Mouse (Mus musculus) thymus, adult 2 months (tissue): Measurements from ENCODE around the gene Zdhhc14.

Experiments
- CTCF ChIP-seq: fragments of 200-500 bp; IDR thresholded peaks from 2 replicates; pipeline ENCODE4 v1.5.1; 2012; ENCODE audit warnings: mild to moderate bottlenecking, control low read depth, low read length, moderate library complexity, borderline replicate concordance; ENCODE audit not compliant: control insufficient read depth, poor library complexity, insufficient read depth; ENCODE audit errors: extremely low read depth
- POLR2A ChIP-seq: fragments of 200-500 bp; IDR thresholded peaks from 2 replicates; pipeline ENCODE4 v1.6.1; 2012; ENCODE audit warnings: mild to moderate bottlenecking, low read length, control low read depth, moderate library complexity; ENCODE audit not compliant: control insufficient read depth, poor library complexity, insufficient read depth; ENCODE audit errors: extremely low read depth

DNA sequence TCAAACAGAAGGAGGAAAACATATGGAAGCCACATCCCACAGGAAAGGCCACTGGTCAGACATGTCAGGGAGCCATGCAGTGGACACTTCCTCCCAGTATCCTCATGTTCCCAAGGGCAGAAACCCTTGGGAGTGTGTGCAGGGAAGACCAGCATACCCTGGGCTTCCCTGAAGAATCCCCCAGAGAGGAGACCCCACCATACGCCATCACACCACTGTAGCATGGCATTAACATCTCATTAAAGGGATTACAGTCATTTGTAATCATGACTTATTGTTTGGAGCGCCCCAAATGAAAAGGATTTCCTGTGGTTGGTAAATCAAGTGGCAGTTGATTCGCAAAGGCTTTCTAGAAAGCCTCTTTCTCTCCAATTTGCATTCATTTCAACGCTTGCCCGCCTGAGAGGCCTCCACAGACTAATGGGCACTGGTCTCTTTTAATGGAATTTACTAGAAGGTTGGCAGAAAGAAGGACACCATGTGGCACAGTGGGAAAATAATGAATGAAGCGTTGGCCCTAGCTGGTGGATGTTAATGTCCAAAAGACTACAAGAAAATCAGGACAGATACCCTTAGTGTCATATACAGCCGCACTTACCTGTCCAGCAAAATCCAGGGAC, 226.5 kb downstream of the Zdhhc14 start:
- TF ChIP-seq CTCF (no peak), POLR2A (no peak)
